ENCODE assay signal across 18 mouse cellular contexts in the genomic region with DNA sequence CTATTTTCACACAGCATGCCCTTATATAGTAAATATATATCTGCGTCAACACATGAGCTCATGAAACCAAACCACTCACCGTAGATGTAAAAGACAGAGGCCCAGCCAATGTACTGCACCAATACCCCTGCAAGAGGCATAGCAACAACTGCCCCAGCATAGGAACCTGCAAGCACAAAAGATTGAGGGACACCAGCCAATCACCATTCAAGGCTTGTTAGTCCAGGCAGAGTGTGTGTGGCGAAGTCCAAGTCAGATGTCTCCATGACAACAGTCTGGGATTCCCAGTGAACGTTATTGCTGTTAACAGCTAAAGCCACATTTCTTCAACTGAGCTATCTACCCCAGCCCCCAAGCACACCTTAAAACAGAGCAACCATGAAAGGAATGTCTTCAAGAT. TPM values are rescaled to one million over a fixed set of nuclear protein-coding genes. Genes with fewer than 3 reads are reported as not detected.
A peak's percentile ranks its signal among the peaks of the same experiment; 100 is the strongest.
DNase-seq lines count a peak whose midpoint lies in the region; ATAC-seq and TF ChIP-seq lines count a peak whose summit lies in the region.
"Had no signal": no experiment of that assay in that cellular context is flagged by ENCODE, and none has a peak within 500 bp of the region (broad histone marks: within the 10 kb centered on the region; RNA-seq: fewer than 3 reads in every experiment).

No protein-coding gene starts in this region.

- H3K27ac ChIP-seq in intestine, embryonic 15.5 days = no peak overlapping the region
- no peak overlapping the region for H3K27ac ChIP-seq in intestine, postnatal 0 days (ENCODE audit: low read depth, low read length)
- H3K27ac ChIP-seq in forebrain, embryonic 16.5 days (ENCODE audit: low read length) = no peak overlapping the region
- H3K27ac ChIP-seq: heart, embryonic 15.5 days; limb, embryonic 12.5 days had no signal

- 0 out of 2 replicates have a peak, but pooled peaks cover 8% of the 10 kb centered on the region for H3K4me1 ChIP-seq in intestine, embryonic 15.5 days (replicated peaks)
- peaks cover 5% of the 10 kb centered on the region; the same call in 1 of the 2 replicates for H3K4me1 ChIP-seq in intestine, postnatal 0 days (replicated peaks; ENCODE audit: control insufficient read depth, insufficient read depth, low read length)
- H3K4me1 ChIP-seq in forebrain, embryonic 16.5 days (replicated peaks; ENCODE audit: control insufficient read depth, insufficient read depth, low read length) = no peaks in the 10 kb centered on the region
- H3K4me1 ChIP-seq: limb, embryonic 12.5 days had no signal

- no peaks in the 10 kb centered on the region for H3K27me3 ChIP-seq in intestine, embryonic 15.5 days (replicated peaks)
- no peaks in the 10 kb centered on the region for H3K27me3 ChIP-seq in intestine, postnatal 0 days (replicated peaks; ENCODE audit: control insufficient read depth, insufficient read depth, low read length)
- no peaks in the 10 kb centered on the region for H3K27me3 ChIP-seq in forebrain, embryonic 16.5 days (replicated peaks; ENCODE audit: control insufficient read depth, insufficient read depth, low read length)
- H3K27me3 ChIP-seq: heart, embryonic 15.5 days; limb, embryonic 12.5 days had no signal

- DNase-seq in R1 (ENCODE audit: low read depth, low spot score) = peak; percentile 10
- peak; percentile 5 to 26 for DNase-seq in layer of hippocampus, postnatal 14 days (ENCODE audit: low spot score in 2 of 2)
- no peak for DNase-seq in adrenal gland, postnatal 4 days (ENCODE audit: low spot score in 2 of 2)
- DNase-seq in adrenal gland, adult 8-10 months = no peak
- DNase-seq in heart, adult 8-10 months (ENCODE audit: low spot score) = no peak
- DNase-seq: kidney, adult 8-10 months; lung, postnatal 10 days; right cerebral cortex, postnatal 14 days; thymus, postnatal 36 days had no signal

- H3K9ac ChIP-seq in intestine, embryonic 15.5 days = no peak overlapping the region
- H3K9ac ChIP-seq in intestine, postnatal 0 days (ENCODE audit: low read depth, low read length) = no peak overlapping the region
- H3K9ac ChIP-seq in forebrain, embryonic 16.5 days (replicated peaks; ENCODE audit: low read depth, low read length) = no peak overlapping the region
- H3K9ac ChIP-seq: heart, embryonic 15.5 days; limb, embryonic 12.5 days had no signal

- no peaks in the 10 kb centered on the region for H3K36me3 ChIP-seq in intestine, embryonic 15.5 days
- H3K36me3 ChIP-seq in intestine, postnatal 0 days (ENCODE audit: control insufficient read depth, insufficient read depth) = no peaks in the 10 kb centered on the region
- H3K36me3 ChIP-seq in forebrain, embryonic 16.5 days (ENCODE audit: control insufficient read depth, insufficient read depth) = no peaks in the 10 kb centered on the region
- H3K36me3 ChIP-seq: G1E; heart, embryonic 15.5 days; limb, embryonic 12.5 days had no signal

- no peak overlapping the region for H3K4me3 ChIP-seq in intestine, embryonic 15.5 days (replicated peaks)
- no peak overlapping the region for H3K4me3 ChIP-seq in intestine, postnatal 0 days (ENCODE audit: low read depth, low read length)
- H3K4me3 ChIP-seq in forebrain, embryonic 16.5 days (replicated peaks; ENCODE audit: low read length) = no peak overlapping the region
- H3K4me3 ChIP-seq: heart, embryonic 15.5 days; limb, embryonic 12.5 days; myocyte had no signal

- TF ChIP-seq CTCF in intestine, postnatal 0 days (IDR thresholded peaks at IDR 0.05; ENCODE audit: low read depth) = no peak

- no peak overlapping the region for H3K4me2 ChIP-seq in intestine, embryonic 15.5 days (replicated peaks)
- no peak overlapping the region for H3K4me2 ChIP-seq in intestine, postnatal 0 days (replicated peaks; ENCODE audit: low read depth)
- H3K4me2 ChIP-seq in forebrain, embryonic 16.5 days (ENCODE audit: low read length) = no peak overlapping the region
- H3K4me2 ChIP-seq: heart, embryonic 15.5 days; limb, embryonic 12.5 days had no signal

- peak; percentile 57 for ATAC-seq in intestine, embryonic 15.5 days
- ATAC-seq in intestine, postnatal 0 days = no peak
- ATAC-seq in forebrain, embryonic 16.5 days = peak; percentile 54; the same call in 1 of the 2 replicates
- ATAC-seq: activated CD4-positive, CD25-positive, alpha-beta regulatory T cell, adult 4 months had no signal

- WGBS in intestine, embryonic 15.5 days = 63% methylated on average over 4 of the region's 4 CpGs
- WGBS in intestine, postnatal 0 days = 47% methylated on average over 4 of the region's 4 CpGs
- WGBS in forebrain, embryonic 16.5 days = 42% methylated on average over 4 of the region's 4 CpGs

- H3K9me3 ChIP-seq in intestine, embryonic 15.5 days = no peaks in the 10 kb centered on the region
- H3K9me3 ChIP-seq in intestine, postnatal 0 days (ENCODE audit: control insufficient read depth) = 0 out of 2 replicates have a peak, but pooled peaks cover 2% of the 10 kb centered on the region
- no peaks in the 10 kb centered on the region for H3K9me3 ChIP-seq in forebrain, embryonic 16.5 days (ENCODE audit: control insufficient read depth, low read length)
- H3K9me3 ChIP-seq: G1E; heart, embryonic 15.5 days; limb, embryonic 12.5 days had no signal

RNA-seq across cellular contexts. Expression of a gene that starts 28.3 kb away (rescaled TPM):
- polyA plus RNA-seq in intestine, embryonic 15.5 days (2015; fragmentation: Nextera tagmentation; extraction: Ambion mirVana) = 0.08 and 0.09 TPM in 2 replicates
- 0.03 TPM in 1 of 2 replicates, not detected in the other for polyA plus RNA-seq in intestine, postnatal 0 days (2015; fragmentation: Nextera tagmentation; extraction: Ambion mirVana)
- polyA plus RNA-seq in forebrain, embryonic 16.5 days (2015; fragmentation: Nextera tagmentation; extraction: Ambion mirVana) = 0.24 and 0.53 TPM in 2 replicates
- 1 to 10 TPM; 3.5 to 5.4 TPM for total RNA-seq in layer of hippocampus, postnatal 14 days (2021)
- under 1 TPM in 1 of 2 experiments, not detected in 1; 0.17 TPM for total RNA-seq in adrenal gland, postnatal 4 days (2021)
- under 1 TPM in 3 of 4 experiments, not detected in 1; 0.06 to 0.19 (median 0.10) TPM for total RNA-seq in adrenal gland, adult 8-10 months (2022)
- total RNA-seq in heart, adult 8-10 months (2022) = not detected
- total RNA-seq: gastrocnemius, adult 8-10 months had no signal
- polyA plus RNA-seq: G1E; limb, embryonic 12.5 days; myocyte had no signal

RNA-seq across cellular contexts. Expression of a gene that starts 59.4 kb away (rescaled TPM):
- 55.1 and 57.9 TPM in 2 replicates for polyA plus RNA-seq in intestine, embryonic 15.5 days (2015; fragmentation: Nextera tagmentation; extraction: Ambion mirVana)
- 117 and 139 TPM in 2 replicates for polyA plus RNA-seq in intestine, postnatal 0 days (2015; fragmentation: Nextera tagmentation; extraction: Ambion mirVana)
- 0.12 and 0.27 TPM in 2 replicates for polyA plus RNA-seq in forebrain, embryonic 16.5 days (2015; fragmentation: Nextera tagmentation; extraction: Ambion mirVana)
- total RNA-seq in layer of hippocampus, postnatal 14 days (2021) = under 1 TPM in 1 of 2 experiments, not detected in 1; 0.32 TPM
- total RNA-seq in adrenal gland, postnatal 4 days (2021) = 10 to 100 TPM; 21.0 to 27.0 TPM
- total RNA-seq in adrenal gland, adult 8-10 months (2022) = 10 to 100 TPM; 26.7 to 38.1 (median 32.2) TPM
- total RNA-seq in heart, adult 8-10 months (2022) = under 1 TPM; 0.35 to 0.50 (median 0.41) TPM
- total RNA-seq: G1E had no signal
- polyA plus RNA-seq: activated CD4-positive, CD25-positive, alpha-beta regulatory T cell, adult 4 months; G1E; limb, embryonic 12.5 days; myocyte had no signal

Comparison
In these comparisons a context has a peak if more than half of its experiments do, and no peak if none do; other contexts are left out.
1. DNase-seq: peak in R1 (single experiment) and layer of hippocampus, postnatal 14 days (2 of 2); none in adrenal gland, postnatal 4 days (0 of 2), adrenal gland, adult 8-10 months (single experiment) and heart, adult 8-10 months (single experiment).
2. RNA of a gene that starts 59.4 kb away (total RNA-seq): 26.7 to 38.1 TPM in adrenal gland, adult 8-10 months and 21.0 to 27.0 TPM in adrenal gland, postnatal 4 days; 0.35 to 0.50 TPM in heart, adult 8-10 months and 0.32 TPM in layer of hippocampus, postnatal 14 days; every median in the first group is over 10 times any median in the second.